Comparison of ENCODE assay signal across 22 mouse cellular contexts in genomic region chr1:60779176-60779575, GRCm38 (mm10).
DNase-seq lines count a peak whose midpoint lies in the region; ATAC-seq lines count a peak whose summit lies in the region.
"Had no signal": no experiment of that assay in that cellular context is flagged by ENCODE, and none has a peak within 500 bp of the region (broad histone marks: within the 10 kb centered on the region; RNA-seq: fewer than 3 reads in every experiment).

No protein-coding gene starts in this region.

- H3K9me3 ChIP-seq in kidney, embryonic 14.5 days (ENCODE audit: control insufficient read depth, low read length) = no peaks in the 10 kb centered on the region
- H3K9me3 ChIP-seq in stomach, embryonic 14.5 days (ENCODE audit: control insufficient read depth, low read depth, low read length) = no peaks in the 10 kb centered on the region
- H3K9me3 ChIP-seq: forebrain, embryonic 10.5 days; heart, embryonic 10.5 days; hindbrain, embryonic 15.5 days; limb, embryonic 15.5 days; midbrain, embryonic 12.5 days had no signal

- H3K4me2 ChIP-seq in kidney, embryonic 14.5 days (replicated peaks; ENCODE audit: low read depth, low read length) = no peak overlapping the region
- H3K4me2 ChIP-seq in stomach, embryonic 14.5 days (replicated peaks; ENCODE audit: low read depth, low read length) = no peak overlapping the region
- H3K4me2 ChIP-seq: hindbrain, embryonic 15.5 days; limb, embryonic 15.5 days; lung, embryonic 14.5 days; midbrain, embryonic 12.5 days had no signal

- H3K9ac ChIP-seq in kidney, embryonic 14.5 days (ENCODE audit: low read depth, low read length) = no peak overlapping the region
- no peak overlapping the region for H3K9ac ChIP-seq in stomach, embryonic 14.5 days (replicated peaks; ENCODE audit: low read depth, low read length)
- H3K9ac ChIP-seq: hindbrain, embryonic 15.5 days; limb, embryonic 15.5 days; liver, embryonic 14.5 days; lung, embryonic 14.5 days; midbrain, embryonic 12.5 days had no signal

- no peak for ATAC-seq in kidney, embryonic 14.5 days (ENCODE audit: low FRiP score, low TSS enrichment)
- no peak for ATAC-seq in stomach, embryonic 14.5 days (ENCODE audit: insufficient number of reproducible peaks, insufficient read depth, low FRiP score, low read depth)
- ATAC-seq: forebrain, embryonic 16.5 days had no signal

- intact Hi-C loops in heart, postnatal 14 days (cut with DNase I) = no loop called here

- H3K4me1 ChIP-seq in kidney, embryonic 14.5 days (ENCODE audit: control insufficient read depth, insufficient read depth, low read length) = no peaks in the 10 kb centered on the region
- peaks cover 12% of the 10 kb centered on the region for H3K4me1 ChIP-seq in stomach, embryonic 14.5 days (ENCODE audit: control insufficient read depth, insufficient read depth, low read length)
- H3K4me1 ChIP-seq: forebrain, embryonic 10.5 days; hindbrain, embryonic 15.5 days; midbrain, embryonic 12.5 days had no signal

- no peaks in the 10 kb centered on the region for H3K36me3 ChIP-seq in kidney, embryonic 14.5 days (ENCODE audit: control insufficient read depth, insufficient read depth, low read length)
- H3K36me3 ChIP-seq in stomach, embryonic 14.5 days (ENCODE audit: control insufficient read depth, insufficient read depth, low read length) = no peaks in the 10 kb centered on the region
- H3K36me3 ChIP-seq: forebrain, embryonic 10.5 days; heart, embryonic 10.5 days; hindbrain, embryonic 15.5 days; limb, embryonic 15.5 days; midbrain, embryonic 12.5 days had no signal

- peak; percentile 58 for DNase-seq in heart, adult 11 months
- no peak for DNase-seq in heart, postnatal 14 days
- no peak for DNase-seq in kidney, postnatal 25 days
- peak; percentile 41 for DNase-seq in thymus, postnatal 0 days (ENCODE audit: low spot score)
- DNase-seq in thymus, postnatal 36 days = no peak
- no peak for DNase-seq in embryo, embryonic 10 days (ENCODE audit: low spot score)
- DNase-seq: adrenal gland, adult 2 months; cerebellum, adult 11-12 months; cerebellum, postnatal 10 days; kidney, postnatal 4 days; layer of hippocampus, adult 9-11 months; left cerebral cortex, postnatal 4 days; lung, embryonic 14.5 days had no signal

- no peak overlapping the region for H3K4me3 ChIP-seq in kidney, embryonic 14.5 days (ENCODE audit: low read length)
- H3K4me3 ChIP-seq in stomach, embryonic 14.5 days (ENCODE audit: low read depth, low read length) = no peak overlapping the region
- H3K4me3 ChIP-seq: forebrain, embryonic 10.5 days; heart, embryonic 10.5 days; hindbrain, embryonic 15.5 days; limb, embryonic 15.5 days; midbrain, embryonic 12.5 days had no signal

- H3K27ac ChIP-seq in kidney, embryonic 14.5 days (ENCODE audit: low read depth, low read length) = peak overlapping the region; percentile 76; the same call in 1 of the 2 replicates
- H3K27ac ChIP-seq in stomach, embryonic 14.5 days (ENCODE audit: low read length) = peak overlapping the region; percentile 66; the same call in 1 of the 2 replicates
- H3K27ac ChIP-seq: forebrain, embryonic 10.5 days; heart, embryonic 10.5 days; hindbrain, embryonic 15.5 days; limb, embryonic 15.5 days; liver, embryonic 14.5 days; midbrain, embryonic 12.5 days had no signal

- no peaks in the 10 kb centered on the region for H3K27me3 ChIP-seq in kidney, embryonic 14.5 days (ENCODE audit: control insufficient read depth, insufficient read depth, low read length)
- H3K27me3 ChIP-seq in stomach, embryonic 14.5 days (ENCODE audit: control insufficient read depth, insufficient read depth, low read length) = no peaks in the 10 kb centered on the region
- H3K27me3 ChIP-seq: hindbrain, embryonic 15.5 days; limb, embryonic 15.5 days; midbrain, embryonic 12.5 days had no signal

- 70% methylated on average over 2 of the region's 2 CpGs for WGBS in kidney, embryonic 14.5 days
- WGBS in stomach, embryonic 14.5 days = 77% methylated on average over 2 of the region's 2 CpGs

Comparison
In these comparisons a context has a peak if more than half of its experiments do, and no peak if none do; other contexts are left out.
1. DNase-seq: peak in heart, adult 11 months (single experiment) and thymus, postnatal 0 days (single experiment); none in heart, postnatal 14 days (0 of 2), kidney, postnatal 25 days (0 of 2), thymus, postnatal 36 days (0 of 2) and embryo, embryonic 10 days (single experiment).